Mouse (Mus musculus) liver, embryonic 14.5 days (tissue): ENCODE data around the gene Pdcd2. TPM values are rescaled to one million over a fixed set of nuclear protein-coding genes. Genes with fewer than 3 reads are reported as not detected.

Experiments
- ATAC-seq: fragments of 200-750 bp; cut with Nextera tagmentation; 2 replicates; pipeline ENCODE4 v1.8.0; 2017; ENCODE audit warnings: moderate number of reproducible peaks, mild to moderate bottlenecking, moderate library complexity; ENCODE audit not compliant: insufficient read depth
- DNase-seq, 3 experiments: peaks; one replicate each; pipeline ENCODE4 v3.0.0-alpha.2; 2012 to 2013; ENCODE audit warnings: low read depth in 3 of 3, low spot score in 3 of 3
- H3K27ac ChIP-seq: fragments of 300-500 bp; sonication (generic); 2 replicates; pipeline ENCODE4 v1.5.1; 2014; ENCODE audit warnings: moderate library complexity, mild to moderate bottlenecking, control low read depth, inconsistent platforms
- H3K27me3 ChIP-seq: fragments of 300-500 bp; sonication (generic); 2 replicates; pipeline ENCODE4 v1.6.1; 2014; ENCODE audit warnings: mild to moderate bottlenecking, low read length, moderate library complexity; ENCODE audit not compliant: control insufficient read depth, insufficient read depth
- H3K36me3 ChIP-seq: fragments of 300-500 bp; sonication (generic); replicated peaks from 2 replicates; pipeline ENCODE4 v1.6.1; 2014; ENCODE audit warnings: low read depth; ENCODE audit not compliant: control insufficient read depth, insufficient read depth
- H3K4me1 ChIP-seq, 2 experiments: fragments of 200-500 bp in 1 of 2; fragments of 300-500 bp in 1 of 2; sonication (generic) in 1 of 2; replicated peaks; 2 replicates each; pipeline ENCODE4 v1.6.1; 2012 to 2014; ENCODE audit warnings: antibody characterized with exemption in 1 of 2, inconsistent platforms in 1 of 2, low read length in 1 of 2; ENCODE audit not compliant: control insufficient read depth in 2 of 2, insufficient read depth in 2 of 2
- H3K4me2 ChIP-seq: fragments of 300-500 bp; sonication (generic); 2 replicates; pipeline ENCODE4 v1.6.1; 2014; ENCODE audit warnings: low read depth, mild to moderate bottlenecking, control low read depth, moderate library complexity
- H3K4me3 ChIP-seq, 2 experiments: fragments of 200-500 bp in 1 of 2; fragments of 300-500 bp in 1 of 2; sonication (generic) in 1 of 2; 2 replicates each; pipeline ENCODE4 v1.5.1; 2012 to 2014; ENCODE audit warnings: low read depth in 2 of 2, low read length in 2 of 2, mild to moderate bottlenecking in 2 of 2, control low read depth in 1 of 2, inconsistent platforms in 1 of 2, moderate library complexity in 1 of 2; ENCODE audit not compliant: insufficient read depth in 1 of 2
- H3K9ac ChIP-seq: fragments of 300-500 bp; sonication (generic); replicated peaks from 2 replicates; pipeline ENCODE4 v1.6.1; 2014; ENCODE audit warnings: mild to moderate bottlenecking, control low read depth, moderate library complexity
- H3K9me3 ChIP-seq: fragments of 300-500 bp; sonication (generic); 2 replicates; pipeline ENCODE4 v1.6.1; 2016; ENCODE audit warnings: low read length, mixed read lengths; ENCODE audit not compliant: control insufficient read depth
- CTCF ChIP-seq: IDR thresholded peaks from 2 replicates; pipeline ENCODE4 v1.5.1; 2016; ENCODE audit warnings: antibody characterized with exemption, low read depth, control low read depth
- EP300 ChIP-seq: IDR thresholded peaks from 2 replicates; pipeline ENCODE4 v1.6.1; 2016; ENCODE audit warnings: antibody characterized with exemption, low read depth
- WGBS: fragments of 180-500 bp; shearing (Covaris S2); extraction: QIAGEN DNeasy Blood & Tissue Kit; methylation state at CpG from one replicate; pipeline ENCODE4 v1.1.7; 2014; ENCODE audit not compliant: insufficient replicate concordance; 5-methylcytosine and 5-hydroxymethylcytosine counted together
- polyA plus RNA-seq, 2 experiments: library from polyadenylated mRNA; depleted of rRNA in 1 of 2; stranded (reverse) in 1 of 2; unstranded in 1 of 2; fragments of >200 nt; fragmentation: Nextera tagmentation in 1 of 2; extraction: Ambion mirVana in 1 of 2; gene quantifications; 2 replicates each; pipeline versions ENCODE4 v1.2.1 to v1.2.3; 2012 to 2014

Gene Pdcd2
- polyA plus RNA-seq (2012; rRNA removed) (11.0 and 11.7 TPM in 2 replicates), polyA plus RNA-seq (2014; fragmentation: Nextera tagmentation; extraction: Ambion mirVana) (20.5 and 26.3 TPM in 2 replicates)

DNA sequence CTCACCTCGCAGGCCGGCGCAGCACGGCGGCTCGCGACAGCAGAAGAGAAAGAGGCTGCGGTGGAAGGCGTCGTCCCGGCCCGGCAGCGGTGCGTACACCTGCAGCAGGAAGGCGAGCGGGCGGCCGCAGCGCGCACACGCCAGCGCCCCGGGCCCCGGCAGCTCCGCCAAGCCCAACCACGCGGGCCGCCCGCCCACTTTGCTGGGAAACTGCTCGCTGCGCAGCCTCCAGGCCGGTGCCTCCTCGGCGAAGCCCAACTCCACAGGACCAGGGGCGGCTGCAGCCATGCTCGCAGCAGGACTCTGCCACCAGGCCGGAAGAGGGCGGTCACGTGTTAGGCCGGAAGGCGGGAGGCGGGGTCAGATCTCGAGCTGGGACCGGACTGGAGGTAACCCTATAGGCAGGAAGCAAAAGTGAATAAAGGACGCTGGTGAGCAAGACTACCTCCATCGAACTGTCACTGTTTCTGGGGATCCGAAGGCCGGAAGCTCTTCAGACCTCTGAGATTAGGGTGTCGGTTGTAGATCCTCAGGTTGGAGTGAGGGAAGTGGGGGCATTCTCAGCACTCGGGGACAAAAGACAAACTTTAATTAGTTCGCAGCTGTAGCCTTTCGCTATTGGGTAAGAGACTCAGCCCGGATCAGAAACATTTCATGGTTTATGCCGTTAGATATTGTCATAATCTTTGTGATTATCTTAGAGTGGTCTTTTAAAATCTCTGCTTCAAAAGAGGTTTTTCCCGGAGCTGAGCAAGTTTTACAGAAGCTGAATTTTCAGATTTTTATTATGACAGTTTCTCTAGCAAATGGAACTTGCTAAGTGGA is at the start of gene Pdcd2:
TSS of gene Pdcd2 (minus strand) at position 316 of the 825 bp plus-strand sequence.
- Histone ChIP-seq H3K9ac (peak within 1 kb of the TSS; percentile 86), H3K4me3 (peak within 1 kb of the TSS; percentile 86 to 88), H3K4me1 (peaks cover 6 to 11% of the 10 kb centered on the region in 2 experiments; a peak in 3 of 4 replicates), H3K4me2 (peak within 1 kb of the TSS; percentile 97), H3K36me3 (peaks cover 9% of the 10 kb centered on the region), H3K27ac (peak within 1 kb of the TSS; percentile 77), H3K9me3 (no peaks in the 10 kb centered on the region), H3K27me3 (no peaks in the 10 kb centered on the region)
- WGBS, result under 1% methylated on average over 50 of the region's 55 CpGs
- ATAC-seq (peak; percentile 100), DNase-seq (peak; percentile 87 to 91 (median 89))
- TF ChIP-seq CTCF (peak; percentile 70), EP300 (no peak)

DNA sequence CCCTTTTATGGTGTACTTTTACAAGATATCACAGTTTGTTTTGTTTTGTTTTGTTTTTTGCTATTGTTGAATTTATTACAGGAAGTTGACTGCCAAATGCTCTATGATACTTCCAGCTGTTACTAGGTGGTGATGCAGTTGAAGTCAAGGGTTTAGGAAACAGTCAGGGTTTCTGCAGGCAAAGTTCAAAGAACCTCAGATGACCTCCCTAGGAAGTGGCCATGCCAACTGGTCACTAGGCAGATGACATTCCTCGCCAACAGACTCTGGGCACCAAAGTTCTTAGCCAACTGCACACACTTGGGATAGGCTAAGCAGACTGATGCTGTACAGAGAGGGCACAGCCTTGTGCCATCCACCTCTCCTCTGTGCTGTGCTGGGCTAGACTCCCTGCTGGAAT is 48.0 kb upstream of the Pdcd2 start:
- Histone ChIP-seq H3K9ac (no peak overlapping the region), H3K27me3 (peaks cover 13% of the 10 kb centered on the region), H3K27ac (no peak overlapping the region), H3K4me2 (no peak overlapping the region), H3K4me3 (no peak overlapping the region), H3K9me3 (no peaks in the 10 kb centered on the region), H3K36me3 (no peaks in the 10 kb centered on the region), H3K4me1 (no peaks in the 10 kb centered on the region)
- no peak for DNase-seq
- no peak for TF ChIP-seq CTCF
- no peak for ATAC-seq
- 36% methylated on average over 1 of the region's 1 CpGs for WGBS

DNA sequence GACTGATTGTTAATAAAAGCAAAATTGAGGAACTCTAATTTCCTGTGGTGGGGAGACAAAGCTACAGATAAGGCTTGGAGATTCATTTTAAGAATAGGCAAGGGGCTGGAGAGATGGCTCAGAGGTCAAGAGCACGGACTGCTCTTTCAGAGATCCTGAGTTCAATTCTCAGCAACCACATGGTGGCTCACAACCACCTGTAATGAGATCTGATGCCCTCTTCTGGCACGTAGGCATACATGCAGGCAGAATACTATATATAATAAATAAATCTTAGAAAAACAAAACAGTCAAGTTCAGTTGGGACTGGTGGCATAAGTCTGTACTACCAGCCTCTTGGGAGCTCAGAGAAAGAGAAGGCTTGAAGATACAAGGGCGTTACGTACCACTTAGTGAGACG is 39.8 kb upstream of the Pdcd2 start:
- no peak overlapping the region for H3K4me3 ChIP-seq
- ATAC-seq, result no peak
- 54% methylated on average over 5 of the region's 5 CpGs for WGBS

DNA sequence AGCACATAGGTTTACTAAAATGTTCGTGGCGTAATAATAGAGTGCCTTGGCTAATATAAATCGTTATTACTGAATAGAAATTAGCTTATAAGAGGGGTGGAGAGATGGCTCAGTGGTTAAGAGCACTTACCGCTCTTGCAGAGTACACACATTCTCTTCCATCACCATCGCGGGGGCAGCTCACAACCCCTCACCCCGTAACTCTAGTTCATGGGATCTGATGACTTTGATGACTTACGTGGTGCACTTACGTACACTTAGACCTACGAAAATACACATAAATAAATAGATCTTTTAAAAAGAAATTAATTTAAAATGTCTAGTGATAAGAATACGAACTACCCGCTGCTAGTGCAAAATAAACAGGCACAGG is 37.8 kb upstream of the Pdcd2 start:
- H3K27ac ChIP-seq, result no peak overlapping the region
- no peak for DNase-seq
- no peaks in the 10 kb centered on the region; the same call in 1 of the 2 replicates for H3K27me3 ChIP-seq
- no peak overlapping the region for H3K9ac ChIP-seq
- 46% methylated on average over 12 of the region's 12 CpGs for WGBS
- H3K9me3 ChIP-seq, result no peaks in the 10 kb centered on the region
- no peak for ATAC-seq
- no peaks in the 10 kb centered on the region for H3K36me3 ChIP-seq
- peaks cover 0 to 9% of the 10 kb centered on the region in 2 experiments; a peak in 2 of 4 replicates for H3K4me1 ChIP-seq
- H3K4me2 ChIP-seq, result peak overlapping the region; percentile 89
- H3K4me3 ChIP-seq, result peak overlapping the region; percentile 48 to 65
- TF ChIP-seq CTCF (no peak), EP300 (no peak)

More for the DNA sequence above, 39.8 kb upstream of the Pdcd2 start:
- H3K36me3 ChIP-seq, result no peaks in the 10 kb centered on the region
- H3K9me3 ChIP-seq, result no peaks in the 10 kb centered on the region
- H3K9ac ChIP-seq, result no peak overlapping the region
- no peak overlapping the region for H3K27ac ChIP-seq
- H3K4me1 ChIP-seq, result peaks cover 0 to 9% of the 10 kb centered on the region in 2 experiments; a peak in 2 of 4 replicates
- DNase-seq, result no peak
- H3K27me3 ChIP-seq, result no peaks in the 10 kb centered on the region; the same call in 1 of the 2 replicates
- no peak for TF ChIP-seq EP300
- TF ChIP-seq CTCF, result peak; percentile 11; the same call in 1 of the 2 replicates
- H3K4me2 ChIP-seq, result no peak overlapping the region
